Mouse (Mus musculus): Measurements from ENCODE around the gene Atp1a1. TPM values are rescaled to one million over a fixed set of nuclear protein-coding genes. Genes with fewer than 3 reads are reported as not detected.

The Atp1a1 gene
- polyA plus RNA-seq, 1 experiment from 2014 or later: 106 TPM

- Histone ChIP-seq H3K9me3 (ENCODE audit: control insufficient read depth, low read length) (no peaks in the 10 kb centered on the region), H3K9ac (ENCODE audit: low read length) (no peak overlapping the region), H3K27ac (replicated peaks; ENCODE audit: low read depth, low read length) (no peak overlapping the region), H3K36me3 (ENCODE audit: control insufficient read depth, insufficient read depth, low read length) (no peaks in the 10 kb centered on the region), H3K27me3 (ENCODE audit: control insufficient read depth, insufficient read depth, low read length) (no peaks in the 10 kb centered on the region), H3K4me2 (ENCODE audit: low read depth, severe bottlenecking) (no peak overlapping the region), H3K4me3 (ENCODE audit: low read depth, low read length) (no peak overlapping the region), H3K4me1 (ENCODE audit: control insufficient read depth, insufficient read depth, low read length) (no peaks in the 10 kb centered on the region)
- no peak for DNase-seq (ENCODE audit: low spot score)
- no peak for ATAC-seq (ENCODE audit: insufficient number of reproducible peaks, low FRiP score, low TSS enrichment, low read depth)
- 36% methylated on average over 6 of the region's 8 CpGs for WGBS
Observed at GRCm38 (mm10) chr3:101528157-101528899, 76.2 kb downstream of the Atp1a1 start.

GRCm38 (mm10) chr3:101526603-101527002 is 77.9 kb downstream of the Atp1a1 start:
- DNase-seq (ENCODE audit: low spot score) (no peak), ATAC-seq (ENCODE audit: insufficient number of reproducible peaks, low FRiP score, low TSS enrichment, low read depth) (no peak)
- H3K9ac ChIP-seq (ENCODE audit: low read length): no peak overlapping the region
- H3K4me3 ChIP-seq (ENCODE audit: low read depth, low read length): no peak overlapping the region
- no peaks in the 10 kb centered on the region for H3K36me3 ChIP-seq (ENCODE audit: control insufficient read depth, insufficient read depth, low read length)
- H3K27ac ChIP-seq (replicated peaks; ENCODE audit: low read depth, low read length): no peak overlapping the region
- 80% methylated on average over 11 of the region's 11 CpGs for whole genome bisulfite sequencing
- no peaks in the 10 kb centered on the region for H3K27me3 ChIP-seq (ENCODE audit: control insufficient read depth, insufficient read depth, low read length)
- H3K4me1 ChIP-seq (ENCODE audit: control insufficient read depth, insufficient read depth, low read length): no peaks in the 10 kb centered on the region
- no peaks in the 10 kb centered on the region for H3K9me3 ChIP-seq (ENCODE audit: control insufficient read depth, low read length)
- no peak overlapping the region for H3K4me2 ChIP-seq (ENCODE audit: low read depth, severe bottlenecking)

Other genes starting within 250 kb of the Atp1a1 start
- gene Igsf3, start 227.6 kb downstream of the Atp1a1 start, polyA plus RNA-seq (2014; fragmentation: Nextera tagmentation; extraction: Ambion mirVana): 57.5 and 60.1 TPM in 2 replicates
- 0.79 and 1.1 TPM in 2 replicates for gene Mab21l3, start 244.3 kb upstream of the Atp1a1 start, polyA plus RNA-seq (2014; fragmentation: Nextera tagmentation; extraction: Ambion mirVana)